8 mouse cellular contexts compared by ENCODE assay signal in the genomic region with DNA sequence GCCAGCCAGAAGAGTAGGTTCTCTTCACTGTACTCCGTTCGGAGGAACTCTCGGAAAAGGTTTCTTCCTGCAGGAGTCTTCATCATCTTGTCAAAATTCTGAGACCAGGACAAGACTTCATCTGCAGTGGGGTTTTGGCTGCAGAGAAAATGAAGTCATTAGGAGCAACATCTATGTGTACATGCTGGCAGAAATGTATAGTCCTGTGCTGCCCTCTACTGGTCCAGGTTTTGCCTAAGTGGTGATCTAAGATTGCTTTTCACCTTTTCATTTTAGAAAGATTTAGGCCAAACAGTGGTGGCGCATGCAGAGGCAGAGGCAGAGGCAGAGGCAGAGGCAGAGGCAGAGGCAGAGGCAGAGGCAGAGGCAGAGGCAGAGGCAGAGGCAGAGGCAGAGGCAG. TPM values are rescaled to one million over a fixed set of nuclear protein-coding genes. Genes with fewer than 3 reads are reported as not detected.
DNase-seq lines count a peak whose midpoint lies in the region; ATAC-seq and TF ChIP-seq lines count a peak whose summit lies in the region.

No protein-coding gene starts in this region.

- no peaks in the 10 kb centered on the region for H3K9me3 ChIP-seq in kidney, embryonic 16.5 days (ENCODE audit: low read length)
- H3K9me3 ChIP-seq in MEL (replicated peaks; ENCODE audit: insufficient read depth, low read length) = no peaks in the 10 kb centered on the region
- H3K9me3 ChIP-seq in kidney, postnatal 0 days (replicated peaks; ENCODE audit: low read length) = no peaks in the 10 kb centered on the region

- no peaks in the 10 kb centered on the region for H3K36me3 ChIP-seq in kidney, embryonic 16.5 days (ENCODE audit: insufficient read depth, low read length)
- H3K36me3 ChIP-seq in C2C12 (ENCODE audit: control insufficient read depth, insufficient read depth) = peaks cover 15% of the 10 kb centered on the region
- no peaks in the 10 kb centered on the region for H3K36me3 ChIP-seq in MEL (ENCODE audit: control insufficient read depth in 1 of 2, insufficient read depth in 2 of 2, low read length in 2 of 2)
- no peaks in the 10 kb centered on the region for H3K36me3 ChIP-seq in kidney, postnatal 0 days (ENCODE audit: insufficient read depth, low read length)

- H3K4me2 ChIP-seq in kidney, embryonic 16.5 days (replicated peaks; ENCODE audit: low read depth, low read length) = no peak overlapping the region
- no peak overlapping the region for H3K4me2 ChIP-seq in kidney, postnatal 0 days (ENCODE audit: low read length)

- no peaks in the 10 kb centered on the region for H3K4me1 ChIP-seq in kidney, embryonic 16.5 days (ENCODE audit: insufficient read depth, low read length)
- H3K4me1 ChIP-seq in MEL (ENCODE audit: control insufficient read depth in 1 of 2, insufficient read depth in 2 of 2, low read length in 2 of 2) = no peaks in the 10 kb centered on the region
- no peaks in the 10 kb centered on the region for H3K4me1 ChIP-seq in kidney, postnatal 0 days (replicated peaks; ENCODE audit: insufficient read depth, low read length)

- H3K27me3 ChIP-seq in kidney, embryonic 16.5 days (ENCODE audit: insufficient read depth, low read length) = no peaks in the 10 kb centered on the region
- H3K27me3 ChIP-seq in C2C12 (ENCODE audit: control insufficient read depth, insufficient read depth, insufficient read length) (no peaks in the 10 kb centered on the region), MEL (ENCODE audit: control insufficient read depth in 1 of 2, insufficient read depth in 2 of 2, low read length in 2 of 2) (peaks cover 0 to 1% of the 10 kb centered on the region in 2 experiments; a peak in 2 of 4 replicates)
- H3K27me3 ChIP-seq in kidney, postnatal 0 days (ENCODE audit: insufficient read depth, low read length) = no peaks in the 10 kb centered on the region

- TF ChIP-seq CTCF in C2C12 (IDR thresholded peaks at IDR 0.05; ENCODE audit: control insufficient read depth, insufficient read depth, insufficient read length) (peak; percentile 14), MEL (IDR thresholded peaks at IDR 0.05 in 2 of 3, conservative IDR thresholded peaks at IDR 0.05 in 1 of 3; ENCODE audit: control insufficient read depth in 1 of 3, insufficient read depth in 1 of 3, low read depth in 2 of 3, low read length in 3 of 3, poor library complexity in 1 of 3, severe bottlenecking in 1 of 3) (peak; percentile 48 to 85 (median 52); a peak in 5 of 6 replicates)
- peak; percentile 74 for TF ChIP-seq CTCF in kidney, postnatal 0 days (IDR thresholded peaks at IDR 0.05; ENCODE audit: low read depth)

- no peak for TF ChIP-seq EP300 in MEL (IDR thresholded peaks at IDR 0.05; ENCODE audit: low read depth in 1 of 2, low read length in 2 of 2)

- TF ChIP-seq POLR2A in MEL (IDR thresholded peaks at IDR 0.05; ENCODE audit: control insufficient read depth in 1 of 2, insufficient read depth in 1 of 2, low read depth in 1 of 2, low read length in 2 of 2, poor library complexity in 1 of 2) = no peak

- no peak overlapping the region for H3ac ChIP-seq in C2C12 (ENCODE audit: control insufficient read depth, insufficient read length, low read depth)

- H3K4me3 ChIP-seq in kidney, embryonic 16.5 days (ENCODE audit: low read length) = no peak overlapping the region
- H3K4me3 ChIP-seq in C2C12 (ENCODE audit: insufficient read depth, poor library complexity, severe bottlenecking) (no peak overlapping the region), MEL (ENCODE audit: control insufficient read depth in 1 of 2, insufficient read depth in 1 of 2, low read depth in 2 of 2, low read length in 2 of 2) (no peak overlapping the region)
- no peak overlapping the region for H3K4me3 ChIP-seq in kidney, postnatal 0 days (replicated peaks; ENCODE audit: low read depth, low read length)

- peak; percentile 28 for DNase-seq in kidney, adult 11 months
- peak; percentile 82 for DNase-seq in MEL (ENCODE audit: low read depth, low spot score)
- peak; percentile 23 to 69 for DNase-seq in cerebellum, postnatal 25 days
- DNase-seq in kidney, postnatal 0 days (ENCODE audit: low spot score) = peak; percentile 81
- peak; percentile 32 to 54 for DNase-seq in natural killer cell, adult 2 months (ENCODE audit: low spot score in 2 of 2)

- ATAC-seq in kidney, embryonic 16.5 days (ENCODE audit: low FRiP score, low TSS enrichment) = no peak; the same call in 1 of the 2 replicates
- ATAC-seq in kidney, postnatal 0 days (replicated peaks; ENCODE audit: low FRiP score, low read depth) = no peak
- ATAC-seq in monocyte, adult 5-6 weeks (replicated peaks; ENCODE audit: insufficient number of reproducible peaks, low FRiP score, low TSS enrichment, poor library complexity, severe bottlenecking) = no peak

- H3K27ac ChIP-seq in kidney, embryonic 16.5 days (ENCODE audit: low read length) = no peak overlapping the region
- no peak overlapping the region for H3K27ac ChIP-seq in MEL (ENCODE audit: control insufficient read depth, low read depth, low read length)
- H3K27ac ChIP-seq in kidney, postnatal 0 days = no peak overlapping the region

- H3K79me3 ChIP-seq in C2C12 (ENCODE audit: low read depth) = no peaks in the 10 kb centered on the region

- peak; percentile 82 for TF ChIP-seq RAD21 in MEL (IDR thresholded peaks at IDR 0.05; ENCODE audit: low read depth, low read length)

- 83% methylated on average over 4 of the region's 4 CpGs for WGBS in kidney, embryonic 16.5 days
- 72% methylated on average over 4 of the region's 4 CpGs for WGBS in kidney, postnatal 0 days

- H3K79me2 ChIP-seq in C2C12 (ENCODE audit: control insufficient read depth, insufficient read depth) = no peaks in the 10 kb centered on the region
- no peaks in the 10 kb centered on the region for H3K79me2 ChIP-seq in MEL (ENCODE audit: control insufficient read depth, insufficient read depth, low read length, poor library complexity)

- H3K9ac ChIP-seq in kidney, embryonic 16.5 days (replicated peaks; ENCODE audit: low read length) = no peak overlapping the region
- H3K9ac ChIP-seq in MEL (ENCODE audit: control insufficient read depth, low read depth, low read length, poor library complexity, severe bottlenecking) = no peak overlapping the region
- H3K9ac ChIP-seq in kidney, postnatal 0 days (ENCODE audit: low read depth, low read length) = no peak overlapping the region

TF ChIP-seq in C2C12, 6 proteins besides CTCF, POLR2A, EP300 and RAD21:
- no peak for TF ChIP-seq FOSL1 (IDR thresholded peaks at IDR 0.05; ENCODE audit: insufficient read depth, low read length, poor library complexity, severe bottlenecking)
- TF ChIP-seq MYOD1 (IDR thresholded peaks at IDR 0.05; ENCODE audit: control insufficient read depth, insufficient read length, low read depth) = no peak
- TF ChIP-seq MAX (IDR thresholded peaks at IDR 0.05) = no peak
- TF ChIP-seq CEBPB (IDR thresholded peaks at IDR 0.05; ENCODE audit: low read depth) = no peak
- no peak for TF ChIP-seq MYOG (IDR thresholded peaks at IDR 0.05; ENCODE audit: control insufficient read depth, extremely low read depth, insufficient read length)
- TF ChIP-seq USF1 (IDR thresholded peaks at IDR 0.05; ENCODE audit: low read depth) = no peak

TF ChIP-seq in MEL, 35 proteins besides CTCF, POLR2A, EP300 and RAD21:
- TF ChIP-seq POLR2AphosphoS5 (IDR thresholded peaks at IDR 0.05; ENCODE audit: borderline replicate concordance, low read depth, low read length) (no peak), SMC3 (IDR thresholded peaks at IDR 0.05; ENCODE audit: low read depth, low read length) (peak; percentile 64), ZC3H11A (IDR thresholded peaks at IDR 0.05; ENCODE audit: low read depth, low read length) (peak; percentile 71), USF1 (IDR thresholded peaks at IDR 0.05; ENCODE audit: low read depth, low read length) (no peak), ZNF384 (IDR thresholded peaks at IDR 0.05; ENCODE audit: low read depth, low read length) (0 out of 2 replicates have a peak, but pooled peaks have one; percentile 11), TAL1 (IDR thresholded peaks at IDR 0.05; ENCODE audit: low read length) (no peak), MXI1 (IDR thresholded peaks at IDR 0.05; ENCODE audit: low read depth, low read length) (no peak)

RNA-seq across cellular contexts. Expression of a gene that starts 17.7 kb away (rescaled TPM):
- polyA plus RNA-seq in kidney, embryonic 16.5 days (2015; fragmentation: Nextera tagmentation; extraction: Ambion mirVana) = 13.5 and 14.2 TPM in 2 replicates
- 2.9 TPM for polyA plus RNA-seq in C2C12 (2012; fragmentation: generic; extraction: Trizol)
- total RNA-seq in MEL (2012; rRNA removed) = 4.0 and 4.6 TPM in 2 replicates
- 1 to 10 TPM in 1 of 2 experiments, not detected in 1; 5.6 TPM for polyA plus RNA-seq in MEL (2012; ENCODE audit: insufficient read depth in 1 of 2, insufficient read length in 2 of 2, low read depth in 1 of 2, low replicate concordance in 2 of 2, missing spikeins in 1 of 2)
- polyA plus RNA-seq in kidney, postnatal 0 days (2015; fragmentation: Nextera tagmentation; extraction: Ambion mirVana) = 13.1 and 13.3 TPM in 2 replicates
- 8.6 to 33.0 TPM (median 15.9 TPM) in 3 replicates for total RNA-seq in monocyte, adult 5-6 weeks (2017)

RNA-seq across cellular contexts. Expression of a gene that starts 36.0 kb away (rescaled TPM):
- polyA plus RNA-seq in kidney, embryonic 16.5 days (2015; fragmentation: Nextera tagmentation; extraction: Ambion mirVana) = 73.7 and 79.4 TPM in 2 replicates
- polyA plus RNA-seq in C2C12 (2012; fragmentation: generic; extraction: Trizol) = 19.9 TPM
- total RNA-seq in MEL (2012; rRNA removed) = 41.0 and 48.7 TPM in 2 replicates
- polyA plus RNA-seq in MEL (2012; ENCODE audit: insufficient read depth in 1 of 2, insufficient read length in 2 of 2, low read depth in 1 of 2, low replicate concordance in 2 of 2, missing spikeins in 1 of 2) = 1,000 to 10,000 TPM in 1 of 2 experiments, 10 to 100 TPM in 1; 36.1 to 1,320 TPM
- polyA plus RNA-seq in kidney, postnatal 0 days (2015; fragmentation: Nextera tagmentation; extraction: Ambion mirVana) = 29.3 and 38.3 TPM in 2 replicates
- total RNA-seq in monocyte, adult 5-6 weeks (2017) = 4.9 to 5.9 TPM (median 5.1 TPM) in 3 replicates

Comparison
In these comparisons a context has a peak if more than half of its experiments do, and no peak if none do; other contexts are left out.
1. DNase-seq: peak in every context shown above with its lines; median percentile 82 in MEL; 81 in kidney, postnatal 0 days; 46 in cerebellum, postnatal 25 days; 43 in natural killer cell, adult 2 months; 28 in kidney, adult 11 months.
2. CTCF ChIP-seq: peak in every context shown above with its lines; median percentile 74 in kidney, postnatal 0 days; 52 in MEL; 14 in C2C12.